Mouse (Mus musculus) intestine, postnatal 0 days (tissue): Measurements from ENCODE around the gene 1700113H08Rik. TPM values are rescaled to one million over a fixed set of nuclear protein-coding genes. Genes with fewer than 3 reads are reported as not detected.

Experiments used
- ATAC-seq: fragments of 200-750 bp; cut with Nextera tagmentation; 2 replicates; pipeline ENCODE4 v1.8.0; 2017; ENCODE audit warnings: mild to moderate bottlenecking, moderate TSS enrichment, moderate library complexity
- H3K27ac ChIP-seq: fragments of 300-500 bp; sonication (generic); 2 replicates; pipeline ENCODE4 v1.5.1; 2014; ENCODE audit warnings: mild to moderate bottlenecking, low read depth, low read length, moderate library complexity
- H3K27me3 ChIP-seq: fragments of 300-500 bp; sonication (generic); replicated peaks from 2 replicates; pipeline ENCODE4 v1.6.1; 2014; ENCODE audit warnings: low read length, mixed read lengths; ENCODE audit not compliant: control insufficient read depth, insufficient read depth
- H3K36me3 ChIP-seq: fragments of 300-500 bp; sonication (generic); 2 replicates; pipeline ENCODE4 v1.6.1; 2014; ENCODE audit warnings: mild to moderate bottlenecking, moderate library complexity; ENCODE audit not compliant: control insufficient read depth, insufficient read depth
- H3K4me1 ChIP-seq: fragments of 300-500 bp; sonication (generic); replicated peaks from 2 replicates; pipeline ENCODE4 v1.6.1; 2014; ENCODE audit warnings: antibody characterized with exemption, low read length, mixed read lengths; ENCODE audit not compliant: control insufficient read depth, insufficient read depth
- H3K4me2 ChIP-seq: fragments of 300-500 bp; sonication (generic); replicated peaks from 2 replicates; pipeline ENCODE4 v1.6.1; 2014; ENCODE audit warnings: low read depth, mild to moderate bottlenecking, moderate library complexity
- H3K4me3 ChIP-seq: fragments of 300-500 bp; sonication (generic); 2 replicates; pipeline ENCODE4 v1.5.1; 2014; ENCODE audit warnings: low read depth, low read length
- H3K9ac ChIP-seq: fragments of 300-500 bp; sonication (generic); 2 replicates; pipeline ENCODE4 v1.6.1; 2014; ENCODE audit warnings: mild to moderate bottlenecking, low read depth, low read length
- H3K9me3 ChIP-seq: fragments of 300-500 bp; sonication (generic); 2 replicates; pipeline ENCODE4 v1.6.1; 2016; ENCODE audit warnings: mixed run types; ENCODE audit not compliant: control insufficient read depth
- CTCF ChIP-seq: sonication (generic); IDR thresholded peaks from 2 replicates; pipeline ENCODE4 v1.5.1; 2016; ENCODE audit warnings: low read depth, mild to moderate bottlenecking, control low read depth, antibody characterized with exemption, moderate library complexity
- WGBS: fragments of 180-500 bp; shearing (Covaris S2); extraction: QIAGEN DNeasy Blood & Tissue Kit; methylation state at CpG from one replicate; pipeline ENCODE4 v1.1.7; 2014; 5-methylcytosine and 5-hydroxymethylcytosine counted together
- polyA plus RNA-seq: library from polyadenylated mRNA; unstranded; fragments of >200 nt; fragmentation: Nextera tagmentation; extraction: Ambion mirVana; gene quantifications from 2 replicates; pipeline ENCODE4 v1.2.1, GENCODE M21; 2015

The 1700113H08Rik gene
- polyA plus RNA-seq, 1 experiment from 2014 or later, result 0.20 TPM

DNA sequence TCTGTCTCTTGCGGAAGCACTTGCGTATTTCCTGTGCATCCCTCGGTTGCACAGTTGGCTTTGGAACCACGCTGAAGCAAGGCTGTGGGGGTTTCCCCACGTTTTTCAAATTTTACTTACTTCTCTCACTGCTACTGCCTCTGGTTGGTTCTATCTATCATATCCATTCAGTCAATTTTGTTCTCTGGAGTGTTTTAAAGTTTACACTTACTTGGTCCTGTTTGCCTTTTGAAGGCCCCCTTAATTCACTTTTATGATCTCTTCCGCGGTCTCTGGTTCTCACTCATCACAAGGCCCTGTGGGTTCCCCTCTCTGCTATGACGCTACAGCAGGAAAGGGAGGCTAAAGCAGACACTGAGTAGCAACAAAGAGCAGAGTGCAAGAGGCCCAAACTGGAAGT, 45.4 kb downstream of the 1700113H08Rik start:
- no peak overlapping the region for H3K27ac ChIP-seq
- no peak for TF ChIP-seq CTCF
- H3K27me3 ChIP-seq, result no peaks in the 10 kb centered on the region
- H3K9me3 ChIP-seq, result no peaks in the 10 kb centered on the region
- 43% methylated on average over 8 of the region's 8 CpGs for WGBS
- no peak overlapping the region for H3K9ac ChIP-seq
- H3K36me3 ChIP-seq, result no peaks in the 10 kb centered on the region
- H3K4me2 ChIP-seq, result no peak overlapping the region
- ATAC-seq, result no peak
- H3K4me3 ChIP-seq, result no peak overlapping the region
- H3K4me1 ChIP-seq, result no peaks in the 10 kb centered on the region

DNA sequence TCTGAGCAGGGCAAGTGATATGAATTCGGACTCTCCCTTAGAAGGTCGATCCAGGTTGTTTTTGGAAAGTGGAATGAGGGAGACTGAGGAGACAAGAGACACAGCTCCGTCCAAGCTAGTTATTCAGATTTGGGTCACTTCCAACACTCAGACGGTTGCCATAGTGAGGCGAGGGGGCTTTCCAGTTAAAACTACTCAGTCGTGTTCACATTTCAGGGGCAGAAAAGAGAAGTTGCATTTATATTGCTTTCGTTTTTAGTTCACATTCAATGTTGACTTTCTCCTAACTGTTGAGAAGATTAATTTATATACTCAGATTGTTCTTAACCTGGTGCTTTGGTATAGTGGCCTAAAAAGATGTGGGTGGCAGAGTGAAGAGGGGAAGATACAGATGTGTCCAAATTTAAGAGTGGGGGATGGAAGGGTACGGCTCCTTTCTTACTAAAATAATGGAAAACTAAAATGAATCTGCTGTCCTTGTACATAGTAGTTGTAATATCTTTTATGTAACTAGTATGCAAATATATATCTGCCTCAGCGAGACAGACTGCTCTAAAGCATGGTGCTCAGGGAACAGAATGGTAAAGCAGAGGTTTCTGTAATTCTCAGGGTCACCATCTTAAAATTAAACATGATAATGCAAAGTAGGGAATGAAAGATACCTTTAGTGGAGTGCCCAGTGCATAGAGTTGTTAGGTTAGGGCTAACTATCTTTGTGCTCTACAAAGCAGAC, 49.9 kb downstream of the 1700113H08Rik start:
- Histone ChIP-seq H3K4me2 (no peak overlapping the region), H3K4me3 (no peak overlapping the region), H3K36me3 (no peaks in the 10 kb centered on the region), H3K9ac (no peak overlapping the region), H3K27me3 (no peaks in the 10 kb centered on the region), H3K4me1 (no peaks in the 10 kb centered on the region), H3K9me3 (no peaks in the 10 kb centered on the region), H3K27ac (no peak overlapping the region)
- no peak for ATAC-seq
- TF ChIP-seq CTCF, result no peak
- WGBS, result 76% methylated on average over 9 of the region's 9 CpGs

- Histone ChIP-seq H3K4me1 (no peaks in the 10 kb centered on the region), H3K36me3 (no peaks in the 10 kb centered on the region), H3K9ac (no peak overlapping the region), H3K4me3 (no peak overlapping the region), H3K27me3 (no peaks in the 10 kb centered on the region), H3K4me2 (no peak overlapping the region), H3K27ac (no peak overlapping the region), H3K9me3 (no peaks in the 10 kb centered on the region)
- no peak for TF ChIP-seq CTCF
- ATAC-seq, result no peak
- WGBS, result 89% methylated on average over 6 of the region's 6 CpGs
Measured at GRCm38 (mm10) chr10:87108333-87108732, 50.5 kb downstream of the 1700113H08Rik start.

GRCm38 (mm10) chr10:87109038-87109771, 51.4 kb downstream of the 1700113H08Rik start:
- Histone ChIP-seq H3K4me3 (no peak overlapping the region), H3K36me3 (no peaks in the 10 kb centered on the region), H3K9me3 (no peaks in the 10 kb centered on the region), H3K27ac (no peak overlapping the region), H3K4me1 (no peaks in the 10 kb centered on the region), H3K9ac (no peak overlapping the region), H3K4me2 (no peak overlapping the region), H3K27me3 (no peaks in the 10 kb centered on the region)
- no peak for ATAC-seq
- WGBS, result 75% methylated on average over 10 of the region's 10 CpGs
- TF ChIP-seq CTCF, result no peak

DNA sequence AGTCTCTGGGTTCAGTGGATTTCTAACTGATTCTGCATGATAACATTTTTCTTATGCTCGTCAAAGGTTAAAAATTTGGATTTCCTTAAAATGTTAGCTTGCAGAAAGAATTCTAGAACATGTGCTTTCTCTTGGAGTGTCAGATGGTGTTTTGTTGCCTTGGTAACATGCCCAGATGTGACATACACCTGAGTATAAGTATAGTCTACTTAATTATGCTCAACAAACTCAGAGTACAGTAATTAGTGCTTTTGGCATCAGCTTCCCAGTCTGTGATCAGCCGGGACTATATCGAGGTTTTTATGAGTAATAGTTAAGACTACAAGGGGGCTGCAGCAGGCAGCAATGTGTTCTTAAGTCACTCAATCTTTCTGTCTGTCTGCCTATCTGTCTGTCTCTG, 53.1 kb downstream of the 1700113H08Rik start:
- Histone ChIP-seq H3K9me3 (no peaks in the 10 kb centered on the region), H3K27me3 (no peaks in the 10 kb centered on the region), H3K4me2 (no peak overlapping the region), H3K4me3 (no peak overlapping the region), H3K4me1 (no peaks in the 10 kb centered on the region), H3K9ac (no peak overlapping the region), H3K36me3 (no peaks in the 10 kb centered on the region), H3K27ac (no peak overlapping the region)
- WGBS, result 87% methylated on average over 3 of the region's 3 CpGs
- ATAC-seq, result no peak
- TF ChIP-seq CTCF, result no peak

DNA sequence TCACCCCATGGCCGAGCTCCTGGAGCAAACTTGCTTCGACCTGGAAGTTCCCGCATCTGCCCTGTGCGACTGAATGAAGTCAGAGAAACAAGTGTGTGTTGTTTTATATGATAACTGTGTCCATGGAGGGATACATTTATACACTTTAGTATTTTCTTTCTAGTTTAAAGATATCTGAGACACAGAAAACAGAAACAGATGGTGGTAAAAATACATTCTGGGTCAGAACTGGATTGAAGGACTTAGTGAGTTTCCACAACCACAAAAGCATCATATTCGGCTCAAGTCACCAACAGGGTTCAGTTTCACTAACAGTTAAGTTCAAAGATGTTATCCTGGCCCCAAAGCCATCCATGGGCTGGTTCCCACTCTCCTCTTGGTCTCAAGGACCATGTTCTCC, 67.2 kb downstream of the 1700113H08Rik start:
- no peaks in the 10 kb centered on the region for H3K9me3 ChIP-seq
- no peak overlapping the region for H3K9ac ChIP-seq
- no peak overlapping the region for H3K4me3 ChIP-seq
- H3K4me2 ChIP-seq, result no peak overlapping the region
- ATAC-seq, result no peak
- no peaks in the 10 kb centered on the region for H3K4me1 ChIP-seq
- no peaks in the 10 kb centered on the region for H3K36me3 ChIP-seq
- WGBS, result 89% methylated on average over 5 of the region's 5 CpGs
- no peak for TF ChIP-seq CTCF
- H3K27me3 ChIP-seq, result no peaks in the 10 kb centered on the region
- no peak overlapping the region for H3K27ac ChIP-seq
